Mouse (Mus musculus): ENCODE results near the gene Trim9. TPM values are rescaled to one million over a fixed set of nuclear protein-coding genes. Genes with fewer than 3 reads are reported as not detected.

Trim9 gene
- polyA plus RNA-seq, 1 experiment from 2014 or later: 1.5 TPM

DNA sequence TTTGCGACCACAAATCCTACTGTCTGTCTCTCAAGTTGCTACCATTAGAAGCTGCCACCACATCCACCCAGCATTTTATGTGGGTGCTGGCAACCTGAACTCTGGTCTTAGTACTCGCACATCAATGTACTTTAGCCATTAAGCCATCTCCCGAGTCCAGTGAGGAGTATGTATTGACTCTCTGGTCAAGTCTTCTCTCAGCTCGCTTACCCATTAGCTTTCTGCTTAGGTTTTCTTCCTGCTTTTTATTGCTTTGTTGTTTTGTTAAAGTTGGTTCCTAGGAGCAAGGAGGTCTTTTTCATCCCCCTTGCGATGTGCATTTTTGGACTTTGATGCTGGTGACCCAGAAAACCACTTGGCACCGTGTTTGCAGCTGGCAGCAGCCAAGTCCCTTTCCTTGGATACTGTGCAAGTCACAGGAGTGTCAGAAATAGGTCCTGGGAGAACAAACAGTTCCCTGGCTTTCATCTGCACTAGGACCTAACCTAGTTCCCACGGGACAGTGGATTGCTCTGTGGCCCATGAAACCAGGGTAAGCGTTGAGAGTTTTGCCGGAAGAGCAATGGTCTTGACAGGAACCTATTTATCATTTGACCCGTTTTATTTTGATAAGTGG lies 64.2 kb downstream of the Trim9 start:
- no peak for ATAC-seq (ENCODE audit: insufficient number of reproducible peaks, insufficient read depth, low FRiP score, low TSS enrichment, low read depth)
- H3K9me3 ChIP-seq: no peaks in the 10 kb centered on the region
- H3K4me2 ChIP-seq: no peak overlapping the region
- H3K27me3 ChIP-seq: no peaks in the 10 kb centered on the region
- no peak overlapping the region for H3K27ac ChIP-seq
- H3K4me3 ChIP-seq: no peak overlapping the region
- 87% methylated on average over 10 of the region's 10 CpGs for WGBS
- peaks cover 5% of the 10 kb centered on the region; the same call in 1 of the 2 replicates for H3K4me1 ChIP-seq
- no peaks in the 10 kb centered on the region for H3K36me3 ChIP-seq
- H3K9ac ChIP-seq: no peak overlapping the region

DNA sequence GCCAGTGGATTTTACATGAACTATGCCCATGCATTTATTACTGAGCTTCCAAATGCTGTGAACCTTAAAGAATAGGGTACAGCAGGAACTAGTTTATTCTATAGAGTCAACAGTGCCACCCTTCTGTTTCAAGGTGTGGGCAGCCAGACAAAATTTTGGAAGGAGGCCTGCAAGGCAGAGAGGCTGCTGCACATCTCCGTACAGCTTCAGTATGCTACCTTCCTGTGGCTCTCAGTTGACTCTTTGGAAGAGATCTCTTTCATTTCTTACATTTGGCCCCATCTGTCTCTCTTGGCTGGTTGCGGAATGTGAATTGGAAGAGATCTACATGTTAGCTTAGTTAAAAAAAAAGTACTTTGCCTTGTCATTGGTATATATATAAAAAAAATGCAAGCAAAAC lies 66.5 kb downstream of the Trim9 start:
- ATAC-seq (ENCODE audit: insufficient number of reproducible peaks, insufficient read depth, low FRiP score, low TSS enrichment, low read depth): no peak
- WGBS: 88% methylated on average over 2 of the region's 2 CpGs
- H3K9ac ChIP-seq: no peak overlapping the region
- no peak overlapping the region for H3K27ac ChIP-seq
- no peaks in the 10 kb centered on the region for H3K4me1 ChIP-seq
- H3K4me2 ChIP-seq: no peak overlapping the region
- H3K36me3 ChIP-seq: no peaks in the 10 kb centered on the region
- H3K27me3 ChIP-seq: no peaks in the 10 kb centered on the region
- H3K4me3 ChIP-seq: no peak overlapping the region
- no peaks in the 10 kb centered on the region for H3K9me3 ChIP-seq

DNA sequence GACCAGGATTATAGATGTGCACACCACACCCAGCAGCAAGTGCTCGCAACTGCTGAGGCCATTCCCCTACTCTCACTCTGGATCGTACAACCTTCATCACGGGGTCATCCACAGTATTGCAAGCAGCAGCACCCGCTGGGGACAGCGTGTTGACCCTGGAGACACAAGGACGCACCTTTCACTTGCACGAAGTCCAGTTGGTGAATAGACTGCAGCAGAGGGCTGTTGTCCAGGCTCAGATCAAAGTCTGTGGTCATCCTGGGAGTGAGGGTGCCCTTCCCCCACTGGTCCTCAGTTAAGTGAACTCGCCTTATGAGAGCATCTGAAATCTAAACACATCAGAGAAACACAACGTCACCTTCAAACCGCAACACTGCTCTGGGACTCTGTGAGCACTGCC lies 67.0 kb downstream of the Trim9 start:
- ATAC-seq (ENCODE audit: insufficient number of reproducible peaks, insufficient read depth, low FRiP score, low TSS enrichment, low read depth): no peak
- Histone ChIP-seq H3K36me3 (no peaks in the 10 kb centered on the region), H3K4me3 (no peak overlapping the region), H3K4me2 (no peak overlapping the region), H3K9ac (no peak overlapping the region), H3K27ac (no peak overlapping the region), H3K9me3 (no peaks in the 10 kb centered on the region), H3K4me1 (no peaks in the 10 kb centered on the region), H3K27me3 (no peaks in the 10 kb centered on the region)
- WGBS: 89% methylated on average over 10 of the region's 10 CpGs

DNA sequence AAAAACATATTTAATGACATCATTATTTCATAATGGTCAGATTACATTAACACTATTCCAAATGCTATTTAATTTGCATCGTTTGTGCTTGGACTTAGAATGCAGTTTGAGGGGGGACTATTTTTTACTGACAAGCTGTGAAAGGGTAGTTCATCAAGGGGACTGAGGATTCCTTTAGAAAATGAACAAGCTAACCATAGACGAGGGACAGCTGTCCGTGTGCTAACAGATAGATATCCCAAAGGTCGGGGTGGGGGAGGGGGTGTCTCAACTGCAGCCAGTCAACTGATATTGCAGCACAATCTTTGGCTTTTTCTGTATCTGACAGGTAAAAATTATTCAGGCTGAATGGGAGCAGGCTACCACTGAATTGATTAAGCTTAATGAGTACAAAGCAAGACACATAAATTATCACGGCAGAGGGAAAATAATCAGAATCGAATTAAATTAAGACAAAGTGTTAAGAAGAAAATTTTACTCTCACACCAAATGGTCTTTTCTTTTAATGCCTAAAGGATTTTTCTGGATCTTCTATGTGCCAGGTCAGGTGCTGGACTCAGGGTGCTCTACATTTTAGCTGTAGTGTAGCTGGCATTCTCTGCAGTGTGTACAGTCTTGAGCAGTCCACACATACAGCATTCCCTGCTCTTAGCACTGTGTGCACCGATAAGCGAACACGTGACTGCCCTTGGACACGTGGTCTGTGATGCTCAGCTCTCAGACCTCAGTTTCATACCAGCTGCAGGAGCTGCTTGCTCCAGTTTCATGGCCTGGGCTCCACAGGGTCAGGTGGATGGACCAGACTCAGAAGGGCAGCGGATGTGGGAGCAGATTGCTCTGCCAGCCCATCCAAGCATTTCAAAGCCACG lies 70.1 kb downstream of the Trim9 start:
- WGBS: 66% methylated on average over 12 of the region's 12 CpGs
- Histone ChIP-seq H3K9ac (no peak overlapping the region), H3K27me3 (no peaks in the 10 kb centered on the region), H3K9me3 (no peaks in the 10 kb centered on the region), H3K4me3 (no peak overlapping the region), H3K36me3 (no peaks in the 10 kb centered on the region), H3K4me2 (no peak overlapping the region), H3K4me1 (no peaks in the 10 kb centered on the region), H3K27ac (no peak overlapping the region)
- ATAC-seq (ENCODE audit: insufficient number of reproducible peaks, insufficient read depth, low FRiP score, low TSS enrichment, low read depth): no peak

DNA sequence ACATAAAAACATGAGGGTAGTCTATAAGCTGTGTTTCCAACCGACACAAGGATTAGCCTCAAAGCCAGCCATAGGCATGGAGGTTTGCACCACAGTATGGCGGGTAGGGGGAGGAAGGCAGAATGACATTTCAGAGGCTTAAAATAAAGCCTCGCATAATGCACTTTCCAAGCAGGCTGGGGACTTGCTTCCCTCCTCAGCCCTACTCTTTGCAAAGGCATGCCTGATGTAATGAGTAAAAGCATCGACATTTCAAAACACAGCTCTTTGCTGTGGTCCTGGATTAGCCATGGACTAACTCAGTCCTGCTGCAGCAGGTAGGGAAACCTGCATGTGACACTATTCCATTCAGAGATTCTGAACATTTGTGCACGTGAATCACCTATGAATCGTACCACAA lies 77.7 kb downstream of the Trim9 start:
- ATAC-seq (ENCODE audit: insufficient number of reproducible peaks, insufficient read depth, low FRiP score, low TSS enrichment, low read depth): no peak
- H3K4me1 ChIP-seq: 0 out of 2 replicates have a peak, but pooled peaks cover 3% of the 10 kb centered on the region
- WGBS: 59% methylated on average over 6 of the region's 6 CpGs
- H3K9ac ChIP-seq: no peak overlapping the region
- no peaks in the 10 kb centered on the region for H3K9me3 ChIP-seq
- no peak overlapping the region for H3K4me2 ChIP-seq
- no peaks in the 10 kb centered on the region for H3K36me3 ChIP-seq
- H3K27me3 ChIP-seq: no peaks in the 10 kb centered on the region
- H3K27ac ChIP-seq: no peak overlapping the region
- H3K4me3 ChIP-seq: no peak overlapping the region

DNA sequence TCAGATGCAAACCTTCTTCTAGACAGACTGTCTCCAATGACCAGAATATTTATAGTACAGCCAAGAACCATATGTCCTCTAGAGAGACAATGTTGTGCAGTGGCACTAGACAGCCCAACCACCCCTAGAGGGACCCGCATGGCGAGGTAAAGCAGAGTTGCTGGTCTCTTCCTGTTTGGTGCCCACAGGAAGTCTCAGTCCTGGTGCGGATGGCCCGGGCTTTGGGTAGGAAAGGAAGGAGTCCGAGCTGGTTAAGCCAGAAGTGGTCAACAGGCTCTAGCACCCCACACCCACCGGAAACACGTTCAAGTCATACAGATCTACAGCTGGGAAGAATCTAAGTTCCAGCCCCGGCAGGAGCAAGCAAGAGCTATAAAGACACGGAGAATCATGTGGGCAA lies 80.1 kb downstream of the Trim9 start:
- Histone ChIP-seq H3K4me3 (no peak overlapping the region), H3K9ac (no peak overlapping the region), H3K27me3 (no peaks in the 10 kb centered on the region), H3K4me2 (no peak overlapping the region), H3K27ac (no peak overlapping the region), H3K36me3 (no peaks in the 10 kb centered on the region), H3K9me3 (no peaks in the 10 kb centered on the region), H3K4me1 (peaks cover 7% of the 10 kb centered on the region; the same call in 1 of the 2 replicates)
- WGBS: 86% methylated on average over 9 of the region's 9 CpGs
- no peak for ATAC-seq (ENCODE audit: insufficient number of reproducible peaks, insufficient read depth, low FRiP score, low TSS enrichment, low read depth)

DNA sequence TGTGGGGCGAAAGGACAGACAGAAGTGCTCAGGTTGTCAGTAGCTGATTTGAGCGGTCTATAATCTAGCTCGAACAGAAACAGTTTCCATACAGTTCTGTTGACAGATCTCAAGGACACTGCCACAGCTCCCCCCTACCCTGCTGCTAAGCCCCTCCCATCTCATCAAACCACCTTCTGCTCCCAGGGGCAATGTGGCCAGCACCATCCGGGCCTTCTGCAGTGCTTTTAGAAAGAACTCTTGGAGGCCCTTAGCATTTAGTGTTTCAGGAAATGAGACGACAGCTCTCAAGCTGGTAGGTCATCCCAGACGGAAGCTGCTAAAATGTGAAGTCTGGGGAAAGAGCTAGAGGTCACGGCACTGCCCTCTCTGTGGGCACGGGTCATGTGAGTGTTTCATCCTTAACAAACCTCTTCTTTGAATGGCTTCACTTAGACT lies 80.9 kb downstream of the Trim9 start:
- no peak overlapping the region for H3K9ac ChIP-seq
- H3K27ac ChIP-seq: no peak overlapping the region
- H3K27me3 ChIP-seq: no peaks in the 10 kb centered on the region
- no peaks in the 10 kb centered on the region for H3K9me3 ChIP-seq
- no peak overlapping the region for H3K4me2 ChIP-seq
- H3K4me3 ChIP-seq: no peak overlapping the region
- peaks cover 7% of the 10 kb centered on the region; the same call in 1 of the 2 replicates for H3K4me1 ChIP-seq
- 31% methylated on average over 8 of the region's 8 CpGs for WGBS
- H3K36me3 ChIP-seq: no peaks in the 10 kb centered on the region
- ATAC-seq (ENCODE audit: insufficient number of reproducible peaks, insufficient read depth, low FRiP score, low TSS enrichment, low read depth): no peak

DNA sequence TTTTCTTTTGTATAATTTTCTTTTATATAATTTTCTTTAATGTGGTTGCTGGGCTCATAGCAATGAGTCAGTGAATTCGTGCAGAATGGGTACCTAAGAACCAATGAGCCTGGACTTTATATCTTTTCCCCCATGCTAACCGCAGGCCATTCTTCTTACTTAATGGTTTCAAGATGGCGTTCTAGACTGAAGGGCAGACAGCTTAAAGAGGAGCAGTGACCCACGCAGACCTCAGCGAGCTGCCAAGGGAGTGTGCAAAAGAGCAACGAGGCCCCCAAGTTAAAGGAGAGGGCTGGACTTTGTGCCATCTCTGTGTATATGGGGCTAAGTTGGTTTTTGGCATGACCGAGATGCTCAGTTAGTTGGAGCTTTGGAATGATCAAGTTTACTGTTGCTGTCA lies 83.7 kb downstream of the Trim9 start:
- WGBS: 24% methylated on average over 7 of the region's 7 CpGs

DNA sequence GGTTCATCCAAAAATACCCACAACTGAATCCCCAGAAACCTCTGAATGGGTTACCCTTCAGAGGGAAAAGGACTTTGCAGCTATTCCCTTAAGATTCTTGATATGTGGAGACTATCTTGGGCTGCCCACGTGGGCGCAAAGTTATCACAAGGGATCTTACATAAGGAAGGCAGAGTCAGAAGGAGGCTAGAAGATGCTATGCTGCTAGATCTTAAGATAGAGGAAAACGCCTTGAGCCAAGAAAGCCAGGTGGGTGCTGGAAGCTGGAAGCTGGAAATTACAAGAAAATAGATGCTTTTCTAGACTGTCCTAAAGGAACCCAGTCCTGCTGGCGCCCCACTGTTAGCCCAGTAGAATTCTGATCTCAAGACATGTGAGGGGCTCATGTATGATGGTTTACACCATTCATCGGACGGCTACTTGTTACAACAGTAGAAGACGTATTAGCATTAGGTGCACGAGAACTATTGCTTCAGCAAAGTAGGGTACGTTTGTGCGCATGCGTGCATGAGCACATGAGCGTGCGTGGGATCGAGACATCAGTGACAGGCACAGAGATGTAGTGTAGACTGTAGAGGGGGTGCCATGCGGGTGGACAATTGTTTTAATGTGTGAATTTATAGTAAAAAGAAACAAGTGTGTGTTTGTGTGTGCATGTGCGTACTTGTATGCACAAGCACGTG lies 85.0 kb downstream of the Trim9 start:
- Histone ChIP-seq H3K4me2 (no peak overlapping the region), H3K36me3 (no peaks in the 10 kb centered on the region), H3K27ac (no peak overlapping the region), H3K9me3 (no peaks in the 10 kb centered on the region), H3K4me3 (no peak overlapping the region), H3K4me1 (peaks cover 4% of the 10 kb centered on the region; the same call in 1 of the 2 replicates), H3K27me3 (no peaks in the 10 kb centered on the region), H3K9ac (no peak overlapping the region)
- WGBS: 86% methylated on average over 17 of the region's 17 CpGs
- ATAC-seq (ENCODE audit: insufficient number of reproducible peaks, insufficient read depth, low FRiP score, low TSS enrichment, low read depth): no peak

More for the DNA sequence above, 83.7 kb downstream of the Trim9 start:
- H3K27ac ChIP-seq: no peak overlapping the region
- no peak for ATAC-seq (ENCODE audit: insufficient number of reproducible peaks, insufficient read depth, low FRiP score, low TSS enrichment, low read depth)
- no peak overlapping the region for H3K4me3 ChIP-seq
- no peaks in the 10 kb centered on the region for H3K9me3 ChIP-seq
- H3K4me2 ChIP-seq: no peak overlapping the region
- H3K4me1 ChIP-seq: peaks cover 4% of the 10 kb centered on the region; the same call in 1 of the 2 replicates
- no peak overlapping the region for H3K9ac ChIP-seq
- H3K27me3 ChIP-seq: no peaks in the 10 kb centered on the region
- H3K36me3 ChIP-seq: no peaks in the 10 kb centered on the region

DNA sequence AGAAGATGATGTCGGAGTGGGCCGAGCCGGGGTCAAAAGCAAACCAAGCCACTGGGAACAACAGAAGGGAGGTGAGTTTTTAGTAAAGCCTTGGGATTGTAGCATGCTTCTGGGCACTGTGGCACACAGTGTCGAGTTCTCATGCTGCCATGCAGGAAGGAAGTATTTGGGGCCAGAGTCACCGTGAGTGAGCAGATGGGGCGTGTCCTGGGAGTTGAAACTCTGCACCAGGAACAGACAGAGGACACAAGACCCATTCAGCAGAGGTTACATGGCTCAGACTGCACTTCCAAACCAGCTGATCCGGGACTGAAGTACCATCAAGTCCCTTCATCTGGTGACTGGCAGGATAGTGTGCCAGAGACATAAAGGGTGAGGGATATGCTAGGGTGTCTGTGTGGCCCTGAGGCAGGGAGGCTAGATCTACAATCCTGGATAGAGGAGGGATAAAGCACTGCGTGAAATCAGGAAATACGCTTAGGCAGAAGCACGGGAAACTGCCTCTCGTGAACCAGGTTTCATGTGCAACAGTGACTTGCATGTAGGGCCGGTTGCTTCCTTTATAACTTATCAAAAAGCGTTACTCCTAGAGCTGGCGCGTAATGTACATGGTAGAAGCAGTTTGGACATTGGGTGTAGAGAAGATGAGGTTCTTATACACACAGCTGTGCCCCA lies 96.1 kb downstream of the Trim9 start:
- Histone ChIP-seq H3K9ac (no peak overlapping the region), H3K4me1 (peaks cover 22% of the 10 kb centered on the region), H3K27me3 (no peaks in the 10 kb centered on the region), H3K4me2 (no peak overlapping the region), H3K27ac (no peak overlapping the region), H3K36me3 (no peaks in the 10 kb centered on the region), H3K4me3 (no peak overlapping the region), H3K9me3 (no peaks in the 10 kb centered on the region)
- 50% methylated on average over 15 of the region's 15 CpGs for WGBS
- ATAC-seq (ENCODE audit: insufficient number of reproducible peaks, insufficient read depth, low FRiP score, low TSS enrichment, low read depth): no peak

DNA sequence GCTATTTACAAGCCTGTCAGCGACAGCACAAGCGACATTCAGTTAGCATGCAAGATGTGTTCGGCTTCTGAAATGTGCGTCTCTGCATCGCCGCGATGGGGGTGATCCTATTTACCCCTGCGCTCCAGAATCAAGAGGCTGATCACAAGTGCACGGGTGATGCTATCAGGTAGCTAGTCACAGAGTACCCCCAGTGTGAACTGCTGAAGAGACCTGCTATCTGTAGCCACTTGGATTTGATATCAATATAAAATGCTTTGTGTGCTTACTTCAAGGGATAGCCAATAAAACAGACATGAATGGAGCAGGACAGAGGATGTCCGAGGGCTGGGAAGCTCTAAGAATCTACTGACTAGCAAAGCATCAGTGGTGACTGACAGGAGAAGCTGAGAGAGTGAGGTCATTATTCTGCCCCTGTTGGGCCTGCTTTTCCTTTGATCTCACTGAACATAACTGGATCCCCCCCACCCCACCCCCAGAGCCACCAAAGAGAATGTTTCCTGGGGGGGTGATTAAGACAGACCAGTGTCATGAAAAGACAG lies 97.7 kb downstream of the Trim9 start:
- Histone ChIP-seq H3K9me3 (no peaks in the 10 kb centered on the region), H3K4me2 (no peak overlapping the region), H3K4me3 (no peak overlapping the region), H3K27ac (no peak overlapping the region), H3K36me3 (no peaks in the 10 kb centered on the region), H3K9ac (no peak overlapping the region), H3K27me3 (no peaks in the 10 kb centered on the region), H3K4me1 (peaks cover 18% of the 10 kb centered on the region)
- no peak for ATAC-seq (ENCODE audit: insufficient number of reproducible peaks, insufficient read depth, low FRiP score, low TSS enrichment, low read depth)
- WGBS: 85% methylated on average over 10 of the region's 10 CpGs
